Mouse (Mus musculus) ES-CJ7 (cell line): Measurements from ENCODE around the gene 4930505A04Rik.
A peak's percentile ranks its signal among the peaks of the same experiment; 100 is the strongest.

Experiments
- DNase-seq: peaks from one replicate; pipeline ENCODE4 v3.0.0; 2011; ENCODE audit warnings: low read depth, low spot score

The 4930505A04Rik gene

DNA sequence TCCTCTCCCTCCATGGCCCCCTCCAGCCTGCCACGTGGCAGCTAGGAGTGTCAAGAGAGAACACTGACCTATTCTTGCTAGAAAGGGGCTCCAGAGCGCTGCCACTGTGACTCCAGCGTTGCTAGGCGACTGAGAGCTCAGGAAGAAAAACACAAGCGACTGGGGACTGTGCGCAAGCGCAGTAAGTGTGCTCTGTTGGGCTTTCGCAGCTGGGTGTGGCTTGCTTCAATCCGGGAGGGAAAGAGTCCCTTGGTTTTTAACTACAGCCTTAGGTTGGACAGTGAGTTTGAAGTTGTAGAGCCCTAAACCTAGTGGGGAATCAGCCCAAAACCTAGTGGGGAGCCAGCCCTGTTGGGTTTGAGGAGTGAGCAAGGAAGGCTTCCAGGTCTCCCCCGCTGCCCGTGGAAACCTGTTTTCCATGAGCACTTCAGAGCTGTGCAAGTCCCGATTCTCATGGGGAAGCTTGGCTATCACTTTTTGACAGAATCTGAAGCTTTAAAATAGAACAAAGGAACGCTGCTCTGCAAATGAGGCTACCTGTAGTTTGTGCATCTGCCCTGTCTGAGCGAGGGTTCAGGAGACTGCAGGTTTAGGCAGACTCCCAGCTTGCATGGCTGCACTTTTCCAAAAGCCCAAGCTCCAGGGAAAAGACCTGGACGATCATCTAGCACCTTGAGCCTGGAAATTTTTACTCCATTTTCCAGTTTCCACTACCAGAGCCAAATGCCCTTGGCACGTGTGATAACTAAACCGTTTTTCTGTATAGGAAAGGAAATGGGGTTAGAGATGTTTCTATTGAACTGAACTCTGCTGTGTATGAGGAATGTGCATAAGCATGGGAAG lies at the start of gene 4930505A04Rik:
4930505A04Rik (minus strand) TSS at position 77 of the 843 bp plus-strand sequence.
- DNase-seq, result peak; percentile 98

DNA sequence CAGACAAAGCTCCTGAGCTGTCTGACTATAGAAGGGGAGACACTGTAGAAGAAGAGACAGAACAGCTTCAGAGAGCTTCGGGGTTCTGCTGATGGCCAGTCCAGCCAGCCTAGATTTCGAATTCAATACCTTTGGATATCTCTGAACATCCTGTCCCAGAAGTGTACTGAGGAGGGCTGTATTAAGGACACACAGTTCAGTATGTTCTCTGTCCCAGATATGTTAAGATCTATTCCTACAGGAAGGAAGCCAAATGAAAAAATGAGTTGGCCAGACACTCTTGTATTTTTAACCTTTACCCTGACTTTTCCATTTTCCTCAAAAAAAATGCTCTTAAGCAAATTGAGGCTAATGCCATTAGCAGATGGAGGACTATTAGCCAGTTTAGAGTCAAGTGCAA lies 45.5 kb upstream of the 4930505A04Rik start:
- DNase-seq, result no peak

DNA sequence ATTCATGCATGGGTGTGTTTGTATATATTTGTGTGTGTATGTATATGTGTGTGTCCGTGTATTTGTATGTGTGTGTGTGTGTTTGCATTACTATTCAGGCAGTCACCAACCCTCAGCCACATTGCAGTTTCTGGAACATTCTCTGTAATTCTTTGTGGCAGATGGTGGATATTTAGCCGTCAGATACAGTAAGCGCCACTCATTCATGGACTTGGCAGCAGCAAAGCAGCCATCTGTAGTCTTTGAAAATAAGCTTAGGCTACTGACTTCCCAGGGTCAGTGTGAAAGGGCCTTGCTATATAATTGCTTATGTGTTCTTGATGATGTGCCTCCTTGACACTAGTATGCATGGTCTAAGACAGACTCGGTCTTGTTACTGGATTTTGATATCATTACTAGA lies 36.6 kb upstream of the 4930505A04Rik start:
- no peak for DNase-seq

DNA sequence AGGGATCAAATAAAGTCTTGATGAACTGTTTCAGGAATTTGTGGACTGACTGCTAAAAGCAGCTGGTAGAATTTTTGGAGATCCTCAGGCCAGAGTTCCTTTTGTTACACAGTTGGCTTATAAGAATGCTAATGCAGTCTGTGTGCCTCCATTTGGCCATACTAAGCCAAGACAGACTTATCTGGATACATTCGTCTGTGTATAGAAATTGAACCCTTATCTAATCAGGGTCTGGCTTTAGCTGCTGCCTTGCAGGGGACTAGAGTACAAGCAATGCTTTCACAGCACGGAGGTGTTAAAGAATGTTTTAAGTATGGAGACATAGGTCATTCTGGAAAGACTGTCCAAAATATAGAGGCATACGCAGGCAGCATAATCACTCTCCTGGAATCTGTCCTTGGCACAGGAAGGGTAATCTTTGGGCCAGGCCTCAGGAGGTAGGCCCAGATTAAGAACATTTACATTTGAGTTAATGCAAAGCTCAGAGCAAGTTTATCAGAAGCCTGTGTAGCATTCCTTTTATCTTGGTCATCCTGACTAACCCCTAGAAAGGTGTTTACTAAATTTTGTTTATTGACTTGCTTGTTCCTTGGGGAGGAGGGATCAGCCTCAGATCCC lies 27.2 kb upstream of the 4930505A04Rik start:
- DNase-seq, result no peak

DNA sequence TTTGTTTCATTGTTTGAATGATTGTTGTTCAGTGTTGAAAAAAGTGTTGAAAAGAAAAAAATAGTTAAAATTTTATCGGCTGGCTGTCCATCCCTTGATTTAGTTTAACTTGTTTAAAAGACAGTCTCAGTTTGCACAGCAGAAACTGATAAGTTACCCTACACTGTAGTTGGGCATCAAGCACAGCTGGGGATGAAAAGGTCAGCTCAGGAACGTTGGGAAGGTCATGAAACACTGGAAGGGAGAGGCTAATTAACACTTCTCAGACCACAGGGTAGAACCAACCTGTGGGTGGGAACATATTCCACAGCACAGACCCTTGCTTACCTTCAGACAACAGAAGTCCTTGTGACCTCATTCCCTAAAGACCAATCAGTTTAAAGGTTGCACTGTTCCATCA lies 25.5 kb upstream of the 4930505A04Rik start:
- peak; percentile 59 for DNase-seq

DNA sequence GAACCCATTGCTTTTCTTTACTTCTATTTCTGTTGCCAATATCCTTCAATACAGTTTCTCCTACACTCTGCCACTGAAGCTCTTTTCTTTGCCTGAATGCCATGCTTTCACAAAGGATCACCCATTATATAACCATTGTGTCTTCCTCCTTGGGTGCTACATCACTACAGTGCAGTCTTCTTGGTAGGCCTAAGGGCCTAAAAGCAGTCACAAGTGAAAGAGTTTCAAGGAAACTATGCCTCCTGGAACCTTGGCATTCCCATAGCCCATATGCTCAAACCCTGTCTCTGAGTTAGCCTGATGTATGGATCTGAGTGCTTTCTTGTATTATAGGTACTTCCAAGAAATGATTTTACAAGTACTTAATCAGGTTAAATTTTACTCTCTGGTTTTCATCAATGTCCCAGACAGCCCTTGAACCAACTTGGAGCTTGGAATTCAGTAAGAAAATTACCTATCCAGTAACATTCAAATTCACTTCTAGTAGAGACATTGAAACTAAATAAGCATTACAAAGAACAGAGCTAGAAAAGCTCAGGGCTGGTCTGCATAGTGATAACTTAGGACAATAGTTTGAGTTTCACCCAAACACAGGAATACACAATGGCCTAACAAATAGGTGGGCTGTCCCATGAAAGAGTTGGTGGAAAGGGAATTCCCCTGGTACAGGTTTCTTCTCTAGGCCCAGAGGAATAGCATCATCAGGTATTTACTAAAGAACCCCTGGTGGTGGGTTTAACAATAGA lies 20.1 kb upstream of the 4930505A04Rik start:
- peak; percentile 98 for DNase-seq

DNA sequence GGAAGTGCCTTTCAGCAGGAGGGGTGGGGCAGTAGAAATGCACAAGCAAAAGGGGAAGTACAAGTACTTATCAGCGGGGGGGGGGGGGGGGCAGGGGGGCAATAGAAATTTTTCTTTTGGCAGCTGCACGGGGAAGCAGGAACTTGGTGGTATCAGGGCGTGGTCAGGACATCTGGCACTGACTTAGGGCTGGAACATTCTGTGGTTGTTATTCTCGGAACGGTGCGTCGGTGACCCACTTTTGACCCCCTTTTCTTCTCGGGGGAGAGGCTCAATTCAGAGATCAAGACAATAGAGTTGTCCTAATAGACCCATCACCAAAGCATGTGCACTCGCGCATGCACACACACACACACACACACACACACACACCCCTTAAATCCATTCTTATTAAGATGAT lies 16.6 kb upstream of the 4930505A04Rik start:
- peak; percentile 73 for DNase-seq

DNA sequence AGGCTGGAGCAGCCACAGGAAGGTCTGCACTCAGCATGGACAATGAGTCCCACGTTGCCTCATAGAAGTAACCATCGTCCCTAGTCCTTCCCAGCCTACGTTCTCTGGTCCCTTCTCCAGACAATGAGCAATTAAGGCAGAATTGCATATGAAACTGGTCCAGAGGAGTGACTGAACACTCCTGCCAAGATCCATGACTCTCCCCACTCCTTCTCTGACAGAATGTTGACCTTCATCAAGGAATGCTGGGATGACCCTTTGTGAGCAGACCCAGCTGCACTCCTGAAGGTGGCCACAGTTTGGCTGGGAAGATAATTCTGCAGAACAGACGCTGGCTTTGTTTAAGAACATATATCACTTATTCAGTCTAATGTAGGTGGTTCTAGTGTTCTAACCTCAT lies 11.7 kb upstream of the 4930505A04Rik start:
- DNase-seq, result peak; percentile 32

DNA sequence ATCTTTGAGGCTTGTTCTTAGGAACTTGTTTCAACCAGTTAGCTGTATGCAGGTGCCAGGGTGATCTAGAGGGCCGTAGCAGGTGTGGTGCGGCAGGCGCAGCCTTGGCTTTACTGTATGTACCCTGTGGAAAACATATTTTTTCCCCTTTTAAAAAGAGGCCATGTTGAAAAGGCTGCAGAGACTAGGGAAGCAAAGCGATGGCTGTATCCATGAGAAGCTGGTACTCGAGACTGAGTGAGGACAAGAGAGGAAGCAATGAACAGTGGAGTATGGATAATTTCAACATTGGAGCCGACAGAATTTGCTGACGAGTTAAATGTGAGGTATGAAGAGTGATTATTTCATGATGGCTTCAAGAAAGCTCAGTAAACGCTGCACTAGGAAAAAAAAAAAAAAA lies 440 bp downstream of the 4930505A04Rik start:
- no peak for DNase-seq

DNA sequence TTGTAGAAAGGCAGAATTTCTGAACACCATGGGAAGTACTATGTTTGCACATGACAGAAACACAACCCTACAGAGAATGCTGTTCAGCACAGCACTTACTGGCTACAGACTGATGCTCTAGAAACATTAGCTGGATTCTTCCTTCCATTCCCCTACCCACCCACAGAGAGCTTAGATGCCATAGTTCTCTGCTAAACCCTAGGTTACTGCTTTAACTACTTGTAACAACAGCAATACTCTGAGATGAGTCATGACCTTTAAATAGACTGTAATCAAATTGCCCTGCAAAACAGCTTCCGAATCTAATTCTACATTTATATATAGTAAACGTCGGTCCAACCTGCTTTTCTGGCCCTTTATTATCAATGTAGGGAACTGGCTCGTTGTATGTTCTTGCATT lies 17.3 kb downstream of the 4930505A04Rik start:
- no peak for DNase-seq

DNA sequence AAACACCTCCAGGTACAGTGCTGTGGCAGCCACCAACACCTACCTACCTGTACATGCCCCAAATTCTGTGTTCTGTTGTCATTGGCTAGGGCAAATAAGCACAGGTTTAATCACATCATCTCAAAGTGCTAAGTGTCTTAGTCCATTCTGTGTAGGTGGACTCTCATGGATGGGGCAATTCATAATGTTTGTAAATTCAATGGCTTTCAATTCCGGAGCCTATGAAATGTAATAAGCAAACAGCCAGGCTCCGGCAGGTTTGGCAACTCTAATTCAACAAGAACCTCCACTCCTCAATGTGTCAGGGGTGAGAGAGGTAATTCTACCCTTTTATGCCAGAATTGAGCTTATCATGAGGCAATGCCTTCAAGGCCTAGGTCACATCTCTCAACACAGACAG lies 23.5 kb downstream of the 4930505A04Rik start:
- no peak for DNase-seq

DNA sequence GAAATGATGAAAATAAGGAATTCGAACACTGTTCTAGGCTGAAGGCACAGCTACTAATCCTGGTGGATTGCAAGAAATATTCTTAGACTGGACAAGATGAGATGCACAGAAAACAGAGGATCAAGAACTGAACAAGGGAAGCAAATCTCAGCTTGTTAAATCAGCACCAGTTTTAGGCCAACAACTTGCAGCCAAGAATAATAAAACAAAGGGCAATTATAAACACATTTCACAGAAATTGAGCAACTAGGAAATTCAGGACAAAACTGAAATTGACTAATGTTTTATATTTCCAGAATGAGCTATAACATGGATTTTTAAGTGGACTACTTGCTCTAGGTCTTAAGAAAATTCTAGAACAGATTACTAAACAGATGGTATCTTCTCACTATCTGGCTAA lies 24.1 kb downstream of the 4930505A04Rik start:
- no peak for DNase-seq

DNA sequence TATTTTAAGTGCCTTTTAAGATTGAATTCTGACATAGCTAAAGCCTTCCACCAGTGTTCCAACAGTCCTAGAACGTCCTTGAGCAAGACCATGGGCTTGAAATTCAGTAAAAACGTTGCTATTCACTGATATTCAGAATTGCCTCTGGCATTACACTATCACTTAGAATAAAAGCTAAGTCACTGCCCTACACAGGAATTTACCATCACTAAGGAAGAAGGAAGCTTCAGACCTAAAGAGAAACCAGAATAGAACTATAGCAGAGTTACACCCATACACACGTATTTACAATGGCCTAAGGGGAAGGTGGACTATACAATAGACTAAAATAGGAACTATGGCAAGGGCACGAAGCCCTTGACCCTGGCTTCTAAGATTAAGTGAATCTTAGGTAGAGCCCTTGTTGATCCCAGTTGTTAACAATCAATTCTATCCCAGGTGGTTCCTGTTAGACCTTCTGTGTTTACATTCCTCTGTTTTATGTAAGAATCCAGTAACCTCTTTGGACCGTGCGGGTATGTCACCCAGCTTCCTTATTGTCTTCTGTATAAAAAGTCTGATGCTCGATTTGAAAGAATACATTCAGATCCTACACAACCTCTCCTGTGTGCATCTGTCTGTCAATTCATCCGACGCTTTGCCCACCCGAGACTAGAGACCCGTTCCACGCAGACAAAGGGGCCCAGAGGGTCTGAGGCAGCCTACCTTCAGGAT lies 27.3 kb downstream of the 4930505A04Rik start:
- peak; percentile 44 for DNase-seq

DNA sequence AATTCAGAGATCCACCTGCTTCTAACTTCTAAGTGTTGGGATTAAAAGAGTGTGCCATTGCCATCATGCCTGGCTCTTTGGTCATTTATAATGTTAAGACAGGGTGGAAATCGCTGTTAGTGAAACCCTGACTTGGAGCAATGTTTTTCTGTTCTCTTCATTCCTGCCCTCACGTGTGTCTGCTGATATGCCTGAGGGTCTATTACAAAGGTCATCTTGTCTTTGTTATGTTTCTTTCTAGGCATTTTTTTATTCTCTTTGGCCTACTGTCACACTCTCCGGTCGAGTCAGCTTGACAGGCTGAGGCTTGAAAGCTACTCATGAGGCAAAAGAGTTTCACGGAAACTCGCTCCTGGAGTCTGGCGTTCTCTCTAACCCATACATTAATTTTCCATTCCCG lies 27.9 kb downstream of the 4930505A04Rik start:
- DNase-seq, result peak; percentile 25

DNA sequence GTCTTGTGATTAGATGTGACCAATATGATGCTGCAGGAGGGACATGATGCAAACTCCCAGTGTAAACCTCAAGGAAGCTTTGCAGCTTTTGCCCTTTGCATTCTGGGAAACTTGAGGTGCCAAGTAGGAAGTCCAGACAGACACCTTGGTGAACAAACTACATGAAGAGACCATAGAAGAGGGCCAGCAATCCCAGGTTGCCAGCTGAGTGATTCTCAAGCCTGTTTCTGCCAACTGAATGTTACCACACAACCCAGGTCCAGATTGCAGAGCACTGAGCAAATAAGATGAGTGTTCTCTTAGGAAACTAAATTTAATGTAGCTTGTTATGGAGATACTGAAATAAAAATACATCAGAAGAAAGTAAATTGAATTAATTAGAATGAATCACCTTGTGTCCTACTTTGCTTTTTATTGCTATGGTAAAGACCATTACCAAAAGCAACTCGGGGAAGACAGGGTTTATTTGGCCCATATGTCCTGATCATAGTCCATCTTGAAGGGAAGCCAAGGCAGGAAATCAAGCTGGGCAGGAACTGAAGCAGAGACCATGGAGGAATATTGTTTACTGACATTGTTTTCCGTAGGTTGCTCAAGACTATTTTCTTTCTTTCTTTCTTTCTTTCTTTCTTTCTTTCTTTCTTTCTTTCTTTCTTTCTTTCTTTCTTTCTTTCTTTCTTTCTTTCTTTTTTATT lies 38.2 kb downstream of the 4930505A04Rik start:
- DNase-seq, result no peak

DNA sequence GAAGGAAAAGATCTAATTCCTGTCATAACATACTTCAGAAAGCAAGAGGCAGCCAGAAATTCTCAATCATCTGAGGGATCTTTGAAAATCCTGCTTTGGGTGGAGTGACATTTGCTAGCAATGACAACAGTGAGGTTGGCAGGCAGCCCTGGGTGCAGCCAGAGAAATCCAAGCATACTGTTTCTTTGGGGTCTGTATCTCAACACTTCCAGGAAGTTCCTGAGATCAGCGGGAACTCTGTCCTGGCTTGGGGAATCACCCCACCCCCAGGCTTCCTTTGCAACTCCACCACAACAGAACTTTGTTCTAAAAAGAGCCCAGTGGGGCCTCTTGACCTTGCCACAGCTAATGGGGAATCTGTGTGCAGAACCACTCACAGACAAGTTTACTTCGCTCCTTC lies 66.0 kb downstream of the 4930505A04Rik start:
- DNase-seq, result peak; percentile 18

DNA sequence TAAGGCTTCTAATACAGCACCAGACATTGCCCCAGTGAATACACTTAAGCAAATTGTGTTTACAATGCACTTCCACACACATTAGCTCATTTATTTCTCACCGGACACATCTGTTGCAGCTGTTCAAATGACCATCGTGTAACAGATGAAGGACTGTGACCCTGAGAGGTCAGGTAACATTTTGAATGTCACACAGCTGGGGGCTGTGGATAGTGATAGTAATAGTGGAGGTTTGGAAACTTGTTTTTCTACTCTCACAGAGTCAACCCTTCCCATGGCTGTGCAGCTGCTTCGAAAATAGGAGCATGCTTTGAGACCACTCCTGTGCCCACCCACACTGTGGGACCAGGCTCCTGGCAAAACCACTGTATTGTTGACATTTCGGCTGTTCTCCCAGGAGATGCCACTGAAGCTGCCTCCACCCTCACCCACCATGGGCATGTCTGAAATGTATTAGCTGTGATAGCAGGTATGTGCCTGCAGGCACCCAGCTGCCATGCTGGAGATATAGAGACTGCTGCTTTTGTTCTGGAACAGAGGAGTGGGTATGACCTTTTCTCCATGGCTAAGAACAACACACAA lies 66.9 kb downstream of the 4930505A04Rik start:
- no peak for DNase-seq

DNA sequence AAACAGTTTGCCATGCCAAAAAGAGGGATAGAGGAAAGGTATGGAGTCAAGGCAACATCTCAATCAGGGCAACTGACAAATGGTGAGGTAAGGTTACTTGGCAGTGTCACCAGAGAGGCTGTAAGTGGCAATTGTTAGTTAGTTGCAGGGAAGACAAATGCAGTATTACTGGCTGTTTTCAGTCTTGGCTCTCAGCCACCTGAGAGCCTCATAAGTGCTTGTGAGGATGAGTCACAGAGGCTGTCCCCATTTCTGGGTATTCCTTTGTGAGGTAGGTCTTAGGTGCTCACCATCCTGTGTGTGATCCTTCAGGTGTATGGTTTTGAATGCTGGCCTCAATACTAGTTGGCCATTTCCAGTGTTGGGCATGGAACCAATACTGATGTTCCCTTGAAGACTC lies 77.3 kb downstream of the 4930505A04Rik start:
- no peak for DNase-seq

DNA sequence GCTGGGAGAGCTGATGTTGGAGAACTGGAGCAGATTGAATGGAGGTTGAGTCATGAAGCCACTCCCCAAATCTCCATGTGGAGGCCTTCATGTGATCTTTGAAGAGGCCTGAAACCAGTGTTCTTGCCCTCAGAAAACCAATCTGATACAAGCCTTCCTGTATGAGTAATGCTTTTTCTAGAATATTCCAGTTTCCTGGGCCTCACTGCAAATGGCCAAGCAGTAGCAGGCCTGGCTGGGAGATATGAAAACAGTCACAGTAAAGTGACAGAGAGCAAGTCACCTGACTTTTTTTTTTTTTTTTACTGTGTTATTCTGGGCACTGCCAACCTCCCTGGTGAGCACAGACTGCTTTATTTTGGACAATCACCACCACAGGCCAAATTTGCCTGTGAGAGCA lies 88.6 kb downstream of the 4930505A04Rik start:
- DNase-seq, result no peak
